Mouse (Mus musculus) heart, postnatal 0 days (tissue): ENCODE measurements around the gene Scgn. TPM values are rescaled to one million over a fixed set of nuclear protein-coding genes. Genes with fewer than 3 reads are reported as not detected.

Experiments
- ATAC-seq: fragments of 200-750 bp; cut with Nextera tagmentation; 2 replicates; pipeline ENCODE4 v1.8.0; 2017; ENCODE audit warnings: low read depth, moderate number of reproducible peaks, moderate library complexity; ENCODE audit not compliant: insufficient read depth
- DNase-seq: peaks from one replicate; pipeline ENCODE4 v3.0.0-alpha.2; 2016; ENCODE audit warnings: low spot score
- H3K27ac ChIP-seq: fragments of 300-500 bp; sonication (generic); 2 replicates; pipeline ENCODE4 v1.5.1; 2014; ENCODE audit warnings: low read depth, mild to moderate bottlenecking
- H3K27me3 ChIP-seq: fragments of 300-500 bp; sonication (generic); 2 replicates; pipeline ENCODE4 v1.6.1; 2014; ENCODE audit warnings: low read length, mixed read lengths; ENCODE audit not compliant: control insufficient read depth, insufficient read depth
- H3K36me3 ChIP-seq: fragments of 300-500 bp; sonication (generic); replicated peaks from 2 replicates; pipeline ENCODE4 v1.6.1; 2014; ENCODE audit warnings: low read length, mixed read lengths; ENCODE audit not compliant: control insufficient read depth, insufficient read depth
- H3K4me1 ChIP-seq: fragments of 300-500 bp; sonication (generic); 2 replicates; pipeline ENCODE4 v1.6.1; 2014; ENCODE audit warnings: antibody characterized with exemption; ENCODE audit not compliant: control insufficient read depth, insufficient read depth
- H3K4me2 ChIP-seq: fragments of 300-500 bp; sonication (generic); 2 replicates; pipeline ENCODE4 v1.6.1; 2014; ENCODE audit warnings: low read depth, mild to moderate bottlenecking, low read length, moderate library complexity
- H3K4me3 ChIP-seq: fragments of 300-500 bp; sonication (generic); 2 replicates; pipeline ENCODE4 v1.5.1; 2014; ENCODE audit warnings: low read depth, low read length
- H3K9ac ChIP-seq: fragments of 300-500 bp; sonication (generic); replicated peaks from 2 replicates; pipeline ENCODE4 v1.6.1; 2014; ENCODE audit warnings: low read depth, low read length, mixed read lengths
- H3K9me3 ChIP-seq: fragments of 300-500 bp; sonication (generic); replicated peaks from 2 replicates; pipeline ENCODE4 v1.6.1; 2016; ENCODE audit warnings: low read length; ENCODE audit not compliant: control insufficient read depth
- CTCF ChIP-seq: IDR thresholded peaks from 2 replicates; pipeline ENCODE4 v1.5.1; 2016; ENCODE audit warnings: antibody characterized with exemption, control low read depth, low read depth
- EP300 ChIP-seq: IDR thresholded peaks from 2 replicates; pipeline ENCODE4 v1.6.1; 2016; ENCODE audit warnings: antibody characterized with exemption, low read depth
- WGBS: fragments of 180-500 bp; shearing (Covaris S2); extraction: QIAGEN DNeasy Blood & Tissue Kit; methylation state at CpG from one replicate; pipeline ENCODE4 v1.1.7; 2014; 5-methylcytosine and 5-hydroxymethylcytosine counted together
- polyA plus RNA-seq: library from polyadenylated mRNA; unstranded; fragments of >200 nt; fragmentation: Nextera tagmentation; extraction: Ambion mirVana; gene quantifications from 2 replicates; pipeline ENCODE4 v1.2.1, GENCODE M21; 2015
- total RNA-seq: library from RNA; depleted of rRNA; stranded (reverse); fragments of >200 nt; gene quantifications from 2 replicates; pipeline ENCODE4 v1.2.3, GENCODE M21; 2014; ENCODE audit warnings: low replicate concordance

Gene Scgn
- total and polyA plus RNA-seq, 2 experiments from 2014 or later = not detected

- whole genome bisulfite sequencing = 14% methylated on average over 9 of the region's 9 CpGs
- DNase-seq (no peak), ATAC-seq (no peak)
- H3K4me3 ChIP-seq = no peak overlapping the region
- no peak overlapping the region for H3K4me2 ChIP-seq
- H3K27me3 ChIP-seq = peaks cover 25% of the 10 kb centered on the region
- no peak overlapping the region for H3K27ac ChIP-seq
- H3K9ac ChIP-seq = no peak overlapping the region
- no peaks in the 10 kb centered on the region for H3K36me3 ChIP-seq
- H3K4me1 ChIP-seq = no peaks in the 10 kb centered on the region
- TF ChIP-seq CTCF (no peak), EP300 (no peak)
- H3K9me3 ChIP-seq = no peaks in the 10 kb centered on the region
Measured at GRCm38 (mm10) chr13:23994024-23994423, 3.0 kb upstream of the Scgn start.

DNA sequence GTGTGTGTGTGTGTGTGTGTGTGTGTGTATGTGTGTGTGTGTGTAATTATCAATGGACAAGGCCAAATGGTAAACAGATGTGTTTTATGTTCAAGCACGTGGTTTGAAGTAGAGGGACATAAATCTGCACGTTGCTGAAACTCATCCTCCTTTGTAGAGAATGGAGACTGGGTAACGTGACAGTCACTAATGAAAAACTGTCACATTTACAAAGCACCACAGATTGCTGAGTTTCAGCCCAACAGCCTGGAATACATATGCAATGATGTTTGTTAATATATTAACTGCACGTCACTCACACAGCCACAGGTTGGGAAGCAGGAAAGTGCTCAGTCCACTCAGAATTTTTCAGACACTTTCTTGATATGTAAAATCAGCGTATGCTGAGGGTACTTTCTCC is 563 bp downstream of the Scgn start:
- 49% methylated on average over 5 of the region's 5 CpGs for WGBS
- H3K9ac ChIP-seq = no peak overlapping the region

GRCm38 (mm10) chr13:23985130-23985529 is 5.9 kb downstream of the Scgn start:
- Histone ChIP-seq H3K9me3 (no peaks in the 10 kb centered on the region), H3K4me1 (no peaks in the 10 kb centered on the region), H3K27ac (no peak overlapping the region), H3K4me3 (no peak overlapping the region), H3K4me2 (no peak overlapping the region), H3K27me3 (no peaks in the 10 kb centered on the region), H3K36me3 (no peaks in the 10 kb centered on the region), H3K9ac (no peak overlapping the region)
- WGBS = 39% methylated on average over 3 of the region's 3 CpGs
- ATAC-seq (no peak), DNase-seq (no peak)
- TF ChIP-seq EP300 = no peak
- no peak for TF ChIP-seq CTCF

More for the DNA sequence above, 563 bp downstream of the Scgn start:
- Histone ChIP-seq H3K4me1 (no peaks in the 10 kb centered on the region), H3K9me3 (no peaks in the 10 kb centered on the region), H3K27me3 (peaks cover 25% of the 10 kb centered on the region), H3K4me3 (no peak overlapping the region), H3K4me2 (no peak overlapping the region), H3K27ac (no peak overlapping the region), H3K36me3 (no peaks in the 10 kb centered on the region)
- TF ChIP-seq CTCF (no peak), EP300 (no peak)
- no peak for ATAC-seq
- DNase-seq = no peak

DNA sequence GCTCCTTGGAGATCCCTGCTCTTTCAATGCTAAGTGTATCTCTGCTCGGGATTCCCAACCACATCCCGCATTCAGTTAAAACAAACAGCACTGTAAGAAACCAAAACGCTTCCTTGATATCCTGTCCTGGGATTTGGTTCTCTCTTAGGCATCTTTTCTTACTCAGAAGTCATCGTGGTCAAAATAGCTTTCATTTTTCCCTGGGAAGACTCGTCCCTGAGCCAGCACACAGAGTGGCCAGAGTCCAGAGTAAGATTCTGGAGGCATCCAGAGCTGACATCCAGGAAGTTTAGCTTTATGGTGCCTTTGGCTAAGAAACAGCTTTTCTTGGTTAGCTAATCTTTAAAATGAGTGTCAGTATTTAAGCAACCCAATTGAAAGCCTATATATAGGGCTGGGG is 18.7 kb downstream of the Scgn start:
- Histone ChIP-seq H3K27ac (no peak overlapping the region), H3K36me3 (no peaks in the 10 kb centered on the region), H3K9me3 (no peaks in the 10 kb centered on the region), H3K27me3 (no peaks in the 10 kb centered on the region), H3K4me3 (no peak overlapping the region), H3K9ac (no peak overlapping the region), H3K4me1 (no peaks in the 10 kb centered on the region), H3K4me2 (no peak overlapping the region)
- no peak for TF ChIP-seq CTCF
- TF ChIP-seq EP300 = no peak
- no peak for ATAC-seq
- no peak for DNase-seq
- WGBS = 41% methylated on average over 5 of the region's 5 CpGs

GRCm38 (mm10) chr13:23971870-23972269 is 19.1 kb downstream of the Scgn start:
- no peak for DNase-seq
- TF ChIP-seq CTCF = no peak
- TF ChIP-seq EP300 = no peak
- Histone ChIP-seq H3K27me3 (no peaks in the 10 kb centered on the region), H3K27ac (no peak overlapping the region), H3K4me3 (no peak overlapping the region), H3K4me1 (no peaks in the 10 kb centered on the region), H3K36me3 (no peaks in the 10 kb centered on the region), H3K4me2 (no peak overlapping the region), H3K9me3 (no peaks in the 10 kb centered on the region), H3K9ac (no peak overlapping the region)
- no peak for ATAC-seq
- 54% methylated on average over 2 of the region's 2 CpGs for WGBS

- Histone ChIP-seq H3K27ac (no peak overlapping the region), H3K4me2 (no peak overlapping the region), H3K4me3 (no peak overlapping the region), H3K4me1 (no peaks in the 10 kb centered on the region), H3K27me3 (no peaks in the 10 kb centered on the region), H3K9ac (no peak overlapping the region), H3K36me3 (no peaks in the 10 kb centered on the region), H3K9me3 (no peaks in the 10 kb centered on the region)
- no peak for TF ChIP-seq CTCF
- no peak for TF ChIP-seq EP300
- no peak for ATAC-seq
- no peak for DNase-seq
- 51% methylated on average over 2 of the region's 2 CpGs for WGBS
Measured at GRCm38 (mm10) chr13:23964909-23965308, 26.1 kb downstream of the Scgn start.
